Mouse (Mus musculus): ENCODE measurements around the gene Abcc10.

DNA sequence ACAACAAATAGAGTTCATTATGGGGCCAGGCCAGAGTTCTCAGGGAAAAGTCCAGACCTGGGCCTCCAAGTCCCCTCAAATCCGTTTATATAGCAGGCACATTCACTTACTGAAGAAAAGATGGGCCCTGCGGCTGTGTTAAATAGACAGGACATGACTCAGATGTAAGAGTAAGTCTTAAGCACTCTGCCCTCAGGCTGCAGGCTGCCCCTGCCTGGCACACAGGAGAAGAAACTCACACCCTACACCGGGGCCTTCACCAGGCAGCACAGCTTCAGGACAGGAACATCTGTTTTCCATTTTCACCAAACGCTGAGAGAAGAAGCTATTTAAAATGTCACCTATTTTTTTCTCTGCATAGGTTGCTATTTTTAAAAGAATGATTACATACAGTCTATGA, 50.6 kb downstream of the Abcc10 start:
- TF ChIP-seq POLR2A (IDR thresholded peaks at IDR 0.05; ENCODE audit: insufficient read depth, low read length), result no peak
- no peak for TF ChIP-seq CTCF (IDR thresholded peaks at IDR 0.05; ENCODE audit: low read depth, low read length)

All from ES-Bruce4 (cell line).